Mouse (Mus musculus) MEL (cell line): ENCODE data around the gene Cbx6. TPM values are rescaled to one million over a fixed set of nuclear protein-coding genes. Genes with fewer than 3 reads are reported as not detected.

ENCODE experiments used
- DNase-seq: peaks from one replicate; pipeline ENCODE4 v3.0.0; 2011; ENCODE audit warnings: low read depth, low spot score
- H3K27ac ChIP-seq: 2 replicates; pipeline ENCODE4 v1.5.1; 2012; ENCODE audit warnings: low read depth, mild to moderate bottlenecking, control low read depth, low read length, moderate library complexity; ENCODE audit not compliant: control insufficient read depth
- H3K27me3 ChIP-seq, 2 experiments: fragments of 150-350 bp in 1 of 2; sonication (generic) in 1 of 2; 2 replicates each; pipeline ENCODE4 v1.6.1; 2012; ENCODE audit warnings: low read length in 2 of 2, mild to moderate bottlenecking in 2 of 2, improper control_type of control experiment in 1 of 2, moderate library complexity in 1 of 2; ENCODE audit not compliant: insufficient read depth in 2 of 2, control insufficient read depth in 1 of 2
- H3K36me3 ChIP-seq, 2 experiments: 2 replicates each; pipeline ENCODE4 v1.6.1; 2012 to 2014; ENCODE audit warnings: low read length in 2 of 2, improper control_type of control experiment in 1 of 2, inconsistent platforms in 1 of 2, mild to moderate bottlenecking in 1 of 2; ENCODE audit not compliant: insufficient read depth in 2 of 2, control insufficient read depth in 1 of 2
- H3K4me1 ChIP-seq, 2 experiments: fragments of 150-350 bp in 1 of 2; sonication (generic) in 1 of 2; 2 replicates each; pipeline ENCODE4 v1.6.1; 2012; ENCODE audit warnings: low read length in 2 of 2, improper control_type of control experiment in 1 of 2, mild to moderate bottlenecking in 1 of 2; ENCODE audit not compliant: insufficient read depth in 2 of 2, control insufficient read depth in 1 of 2
- H3K4me3 ChIP-seq, 2 experiments: fragments of 150-350 bp in 1 of 2; sonication (generic) in 1 of 2; 2 replicates each; pipeline ENCODE4 v1.5.1; 2012; ENCODE audit warnings: low read depth in 2 of 2, low read length in 2 of 2, mild to moderate bottlenecking in 2 of 2, moderate library complexity in 2 of 2, control low read depth in 1 of 2, improper control_type of control experiment in 1 of 2; ENCODE audit not compliant: control insufficient read depth in 1 of 2, insufficient read depth in 1 of 2
- H3K79me2 ChIP-seq: 2 replicates; pipeline ENCODE4 v1.6.1; 2012; ENCODE audit warnings: mild to moderate bottlenecking, low read length, moderate library complexity; ENCODE audit not compliant: control insufficient read depth, poor library complexity, insufficient read depth
- H3K9ac ChIP-seq: 2 replicates; pipeline ENCODE4 v1.6.1; 2012; ENCODE audit warnings: low read depth, mild to moderate bottlenecking, control low read depth, low read length, moderate library complexity; ENCODE audit not compliant: control insufficient read depth, poor library complexity, severe bottlenecking
- H3K9me3 ChIP-seq: fragments of 150-350 bp; sonication (generic); replicated peaks from 2 replicates; pipeline ENCODE4 v1.6.1; 2012; ENCODE audit warnings: mild to moderate bottlenecking, low read length, improper control_type of control experiment, moderate library complexity; ENCODE audit not compliant: insufficient read depth
- BHLHE40 ChIP-seq: IDR thresholded peaks from 2 replicates; pipeline ENCODE4 v1.6.1; 2012; ENCODE audit warnings: low read depth, mild to moderate bottlenecking, inconsistent platforms, low read length, improper control_type of control experiment, borderline replicate concordance
- CHD1 ChIP-seq: IDR thresholded peaks from 2 replicates; pipeline ENCODE4 v1.6.1; 2012; ENCODE audit warnings: low read depth, mild to moderate bottlenecking, inconsistent platforms, low read length, improper control_type of control experiment
- CTCF ChIP-seq, 3 experiments: IDR thresholded peaks in 2 of 3; conservative IDR thresholded peaks in 1 of 3; 2 replicates each; pipeline ENCODE4 v1.5.1; 2011 to 2012; ENCODE audit warnings: low read length in 3 of 3, low read depth in 2 of 3, mild to moderate bottlenecking in 2 of 3, improper control_type of control experiment in 1 of 3, inconsistent platforms in 1 of 3, mixed read lengths in 1 of 3, moderate library complexity in 1 of 3; ENCODE audit not compliant: control insufficient read depth in 1 of 3, insufficient read depth in 1 of 3, poor library complexity in 1 of 3, severe bottlenecking in 1 of 3
- E2F4 ChIP-seq: IDR thresholded peaks from 2 replicates; pipeline ENCODE4 v1.6.1; 2011; ENCODE audit warnings: low read depth, low read length, improper control_type of control experiment, borderline replicate concordance
- ELF1 ChIP-seq: IDR thresholded peaks from 2 replicates; pipeline ENCODE4 v1.6.1; 2014; ENCODE audit warnings: low read depth, mild to moderate bottlenecking, inconsistent platforms, low read length, improper control_type of control experiment, moderate library complexity
- EP300 ChIP-seq, 2 experiments: IDR thresholded peaks; 2 replicates each; pipeline ENCODE4 v1.6.1; 2011; ENCODE audit warnings: improper control_type of control experiment in 2 of 2, low read length in 2 of 2, low read depth in 1 of 2, mild to moderate bottlenecking in 1 of 2
- ETS1 ChIP-seq: IDR thresholded peaks from 2 replicates; pipeline ENCODE4 v1.6.1; 2012; ENCODE audit warnings: low read depth, mild to moderate bottlenecking, inconsistent platforms, low read length, improper control_type of control experiment, moderate library complexity
- GABPA ChIP-seq: IDR thresholded peaks from 2 replicates; pipeline ENCODE4 v1.6.1; 2012; ENCODE audit warnings: low read depth, mild to moderate bottlenecking, inconsistent platforms, low read length, improper control_type of control experiment, moderate library complexity
- GATA1 ChIP-seq: IDR thresholded peaks from 2 replicates; pipeline ENCODE4 v1.6.1; 2011; ENCODE audit warnings: low read depth, low read length, improper control_type of control experiment
- HCFC1 ChIP-seq: IDR thresholded peaks from 2 replicates; pipeline ENCODE4 v1.6.1; 2012; ENCODE audit warnings: low read depth, mild to moderate bottlenecking, inconsistent platforms, low read length, improper control_type of control experiment, moderate library complexity
- JUND ChIP-seq: IDR thresholded peaks from 2 replicates; pipeline ENCODE4 v1.6.1; 2011; ENCODE audit warnings: low read depth, mild to moderate bottlenecking, improper control_type of control experiment, low read length
- KAT2A ChIP-seq: conservative IDR thresholded peaks from 2 replicates; pipeline ENCODE4 v1.6.1; 2012; ENCODE audit warnings: low read depth, low read length, improper control_type of control experiment, inconsistent platforms
- MAFK ChIP-seq: IDR thresholded peaks from 2 replicates; pipeline ENCODE4 v1.6.1; 2011; ENCODE audit warnings: low read depth, mild to moderate bottlenecking, low read length, improper control_type of control experiment, borderline replicate concordance
- MEF2A ChIP-seq: IDR thresholded peaks from 2 replicates; pipeline ENCODE4 v1.6.1; 2014; ENCODE audit warnings: low read depth, mild to moderate bottlenecking, inconsistent platforms, low read length, improper control_type of control experiment; ENCODE audit not compliant: poor library complexity, insufficient replicate concordance, severe bottlenecking; ENCODE audit errors: extremely low read depth
- MXI1 ChIP-seq: IDR thresholded peaks from 2 replicates; pipeline ENCODE4 v1.6.1; 2011; ENCODE audit warnings: mild to moderate bottlenecking, low read depth, low read length, improper control_type of control experiment
- MYC ChIP-seq: IDR thresholded peaks from 2 replicates; pipeline ENCODE4 v1.6.1; 2011; ENCODE audit warnings: low read depth, mild to moderate bottlenecking, low read length, improper control_type of control experiment, moderate library complexity
- NRF1 ChIP-seq: IDR thresholded peaks from 2 replicates; pipeline ENCODE4 v1.6.1; 2014; ENCODE audit warnings: low read depth, mild to moderate bottlenecking, inconsistent platforms, low read length, improper control_type of control experiment, moderate library complexity; ENCODE audit not compliant: poor library complexity, insufficient read depth, severe bottlenecking
- POLR2A ChIP-seq, 2 experiments: IDR thresholded peaks; 2 replicates each; pipeline ENCODE4 v1.6.1; 2011 to 2012; ENCODE audit warnings: low read length in 2 of 2, mild to moderate bottlenecking in 2 of 2, control low read depth in 1 of 2, improper control_type of control experiment in 1 of 2, low read depth in 1 of 2, moderate library complexity in 1 of 2; ENCODE audit not compliant: control insufficient read depth in 1 of 2, insufficient read depth in 1 of 2, poor library complexity in 1 of 2
- POLR2AphosphoS2 ChIP-seq: IDR thresholded peaks from 2 replicates; pipeline ENCODE4 v1.6.1; 2011; ENCODE audit warnings: low read length, improper control_type of control experiment
- RAD21 ChIP-seq: IDR thresholded peaks from 2 replicates; pipeline ENCODE4 v1.6.1; 2011; ENCODE audit warnings: mild to moderate bottlenecking, low read depth, low read length, improper control_type of control experiment
- RCOR1 ChIP-seq: IDR thresholded peaks from 2 replicates; pipeline ENCODE4 v1.6.1; 2012; ENCODE audit warnings: low read depth, mild to moderate bottlenecking, inconsistent platforms, low read length, improper control_type of control experiment
- SIN3A ChIP-seq: IDR thresholded peaks from 2 replicates; pipeline ENCODE4 v1.6.1; 2012; ENCODE audit warnings: low read length, improper control_type of control experiment, inconsistent platforms
- SMC3 ChIP-seq: IDR thresholded peaks from 2 replicates; pipeline ENCODE4 v1.6.1; 2011; ENCODE audit warnings: low read depth, low read length, improper control_type of control experiment
- TAL1 ChIP-seq: IDR thresholded peaks from 2 replicates; pipeline ENCODE4 v1.6.1; 2012; ENCODE audit warnings: mild to moderate bottlenecking, inconsistent platforms, low read length, moderate library complexity, mixed read lengths
- TCF12 ChIP-seq: IDR thresholded peaks from 2 replicates; pipeline ENCODE4 v1.6.1; 2014; ENCODE audit warnings: low read depth, mild to moderate bottlenecking, inconsistent platforms, low read length, improper control_type of control experiment, moderate library complexity
- USF1 ChIP-seq: IDR thresholded peaks from 2 replicates; pipeline ENCODE4 v1.6.1; 2014; ENCODE audit warnings: low read depth, mild to moderate bottlenecking, inconsistent platforms, low read length, improper control_type of control experiment, moderate library complexity
- USF2 ChIP-seq, 2 experiments: IDR thresholded peaks; 2 replicates each; pipeline ENCODE4 v1.6.1; 2011 to 2012; ENCODE audit warnings: improper control_type of control experiment in 2 of 2, low read length in 2 of 2, borderline replicate concordance in 1 of 2, inconsistent platforms in 1 of 2, low read depth in 1 of 2, mild to moderate bottlenecking in 1 of 2; ENCODE audit not compliant: insufficient read depth in 1 of 2
- ZC3H11A ChIP-seq: IDR thresholded peaks from 2 replicates; pipeline ENCODE4 v1.6.1; 2012; ENCODE audit warnings: low read depth, mild to moderate bottlenecking, inconsistent platforms, low read length, improper control_type of control experiment
- ZKSCAN1 ChIP-seq: IDR thresholded peaks from 2 replicates; pipeline ENCODE4 v1.6.1; 2012; ENCODE audit warnings: low read depth, mild to moderate bottlenecking, inconsistent platforms, low read length, improper control_type of control experiment, moderate library complexity
- ZMIZ1 ChIP-seq: IDR thresholded peaks from 2 replicates; pipeline ENCODE4 v1.6.1; 2012; ENCODE audit warnings: low read depth, mild to moderate bottlenecking, inconsistent platforms, low read length, improper control_type of control experiment, moderate library complexity
- ZNF384 ChIP-seq: IDR thresholded peaks from 2 replicates; pipeline ENCODE4 v1.6.1; 2012; ENCODE audit warnings: low read depth, mild to moderate bottlenecking, inconsistent platforms, low read length, improper control_type of control experiment
- polyA plus RNA-seq, 2 experiments: library from polyadenylated mRNA; stranded (reverse) in 1 of 2; unstranded in 1 of 2; fragments of >175 nt in 1 of 2; fragments of >200 nt in 1 of 2; gene quantifications; 2 replicates each; pipeline versions ENCODE4 v1.2.1 to v1.2.4; 2012; ENCODE audit warnings: low replicate concordance in 2 of 2, low read depth in 1 of 2; ENCODE audit not compliant: insufficient read length in 2 of 2, insufficient read depth in 1 of 2, missing spikeins in 1 of 2
- total RNA-seq: library from RNA; depleted of rRNA; stranded (reverse); fragments of 300-350 nt; gene quantifications from 2 replicates; pipeline ENCODE4 v1.2.3, GENCODE M21; 2012

Gene Cbx6
- total and polyA plus RNA-seq, 3 experiments: 25.1 to 43.6 TPM; not detected in 1

- Histone ChIP-seq H3K27ac (no peak overlapping the region), H3K9me3 (no peaks in the 10 kb centered on the region), H3K4me1 (no peaks in the 10 kb centered on the region), H3K79me2 (no peaks in the 10 kb centered on the region), H3K27me3 (peaks cover 3 to 7% of the 10 kb centered on the region in 2 experiments; a peak in 3 of 4 replicates), H3K4me3 (no peak overlapping the region), H3K36me3 (no peaks in the 10 kb centered on the region), H3K9ac (no peak overlapping the region)
- no peak for DNase-seq
- TF ChIP-seq E2F4 (no peak), GABPA (no peak), SIN3A (no peak), CHD1 (no peak), USF2 (IDR thresholded peaks at IDR 0.05; ENCODE audit: borderline replicate concordance in 1 of 2, insufficient read depth in 1 of 2, low read depth in 1 of 2, low read length in 2 of 2) (no peak), NRF1 (no peak), RCOR1 (no peak), CTCF (IDR thresholded peaks at IDR 0.05 in 2 of 3, conservative IDR thresholded peaks at IDR 0.05 in 1 of 3; ENCODE audit: control insufficient read depth in 1 of 3, insufficient read depth in 1 of 3, low read depth in 2 of 3, low read length in 3 of 3, poor library complexity in 1 of 3, severe bottlenecking in 1 of 3) (no peak), POLR2AphosphoS2 (no peak), USF1 (no peak)
These were observed 25.8 kb downstream of the Cbx6 start for GRCm38 (mm10) chr15:79808658-79809057.

GRCm38 (mm10) chr15:79808114-79808513, 26.4 kb downstream of the Cbx6 start:
- H3K27me3 ChIP-seq: peaks cover 3 to 4% of the 10 kb centered on the region in 2 experiments; a peak in 2 of 4 replicates
- H3K4me3 ChIP-seq: no peak overlapping the region
- H3K36me3 ChIP-seq: no peaks in the 10 kb centered on the region
- peak; percentile 74 for DNase-seq
- H3K4me1 ChIP-seq: no peaks in the 10 kb centered on the region
- H3K9me3 ChIP-seq: no peaks in the 10 kb centered on the region
- H3K9ac ChIP-seq: no peak overlapping the region
- H3K27ac ChIP-seq: no peak overlapping the region
- H3K79me2 ChIP-seq: no peaks in the 10 kb centered on the region
- TF ChIP-seq KAT2A: no peak
- no peak for TF ChIP-seq ELF1
- TF ChIP-seq HCFC1: no peak
- TF ChIP-seq GATA1: no peak
- TF ChIP-seq CTCF (IDR thresholded peaks at IDR 0.05 in 2 of 3, conservative IDR thresholded peaks at IDR 0.05 in 1 of 3; ENCODE audit: control insufficient read depth in 1 of 3, insufficient read depth in 1 of 3, low read depth in 2 of 3, low read length in 3 of 3, poor library complexity in 1 of 3, severe bottlenecking in 1 of 3): peak; percentile 74 to 95 (median 76)
- no peak for TF ChIP-seq MAFK
- no peak for TF ChIP-seq POLR2A (IDR thresholded peaks at IDR 0.05; ENCODE audit: control insufficient read depth in 1 of 2, insufficient read depth in 1 of 2, low read depth in 1 of 2, low read length in 2 of 2, poor library complexity in 1 of 2)
- no peak for TF ChIP-seq TAL1
- TF ChIP-seq MEF2A: no peak
- peak; percentile 63 for TF ChIP-seq RAD21
- TF ChIP-seq ZNF384: no peak; the same call in 1 of the 2 replicates
- TF ChIP-seq CHD1: no peak
- peak; percentile 76; the same call in 1 of the 2 replicates for TF ChIP-seq MYC
- TF ChIP-seq SIN3A: no peak
- TF ChIP-seq EP300 (IDR thresholded peaks at IDR 0.05; ENCODE audit: low read depth in 1 of 2, low read length in 2 of 2): no peak
- TF ChIP-seq ZC3H11A: peak; percentile 43
- no peak for TF ChIP-seq USF2 (IDR thresholded peaks at IDR 0.05; ENCODE audit: borderline replicate concordance in 1 of 2, insufficient read depth in 1 of 2, low read depth in 1 of 2, low read length in 2 of 2)
- TF ChIP-seq SMC3: peak; percentile 74
- TF ChIP-seq ZMIZ1: no peak
- TF ChIP-seq TCF12: no peak
- no peak for TF ChIP-seq ETS1
- no peak; the same call in 1 of the 2 replicates for TF ChIP-seq MXI1
- no peak for TF ChIP-seq ZKSCAN1
- TF ChIP-seq JUND: no peak
- no peak for TF ChIP-seq BHLHE40
- TF ChIP-seq GABPA: no peak
